Mouse (Mus musculus) 3134 (cell line): ENCODE measurements around the gene Dennd1b.

Source experiments
- DNase-seq: peaks from one replicate; pipeline ENCODE4 v3.0.0-alpha.2; 2011; ENCODE audit warnings: low spot score; ENCODE audit not compliant: insufficient read length; ENCODE audit errors: extremely low read depth

Dennd1b gene

DNA sequence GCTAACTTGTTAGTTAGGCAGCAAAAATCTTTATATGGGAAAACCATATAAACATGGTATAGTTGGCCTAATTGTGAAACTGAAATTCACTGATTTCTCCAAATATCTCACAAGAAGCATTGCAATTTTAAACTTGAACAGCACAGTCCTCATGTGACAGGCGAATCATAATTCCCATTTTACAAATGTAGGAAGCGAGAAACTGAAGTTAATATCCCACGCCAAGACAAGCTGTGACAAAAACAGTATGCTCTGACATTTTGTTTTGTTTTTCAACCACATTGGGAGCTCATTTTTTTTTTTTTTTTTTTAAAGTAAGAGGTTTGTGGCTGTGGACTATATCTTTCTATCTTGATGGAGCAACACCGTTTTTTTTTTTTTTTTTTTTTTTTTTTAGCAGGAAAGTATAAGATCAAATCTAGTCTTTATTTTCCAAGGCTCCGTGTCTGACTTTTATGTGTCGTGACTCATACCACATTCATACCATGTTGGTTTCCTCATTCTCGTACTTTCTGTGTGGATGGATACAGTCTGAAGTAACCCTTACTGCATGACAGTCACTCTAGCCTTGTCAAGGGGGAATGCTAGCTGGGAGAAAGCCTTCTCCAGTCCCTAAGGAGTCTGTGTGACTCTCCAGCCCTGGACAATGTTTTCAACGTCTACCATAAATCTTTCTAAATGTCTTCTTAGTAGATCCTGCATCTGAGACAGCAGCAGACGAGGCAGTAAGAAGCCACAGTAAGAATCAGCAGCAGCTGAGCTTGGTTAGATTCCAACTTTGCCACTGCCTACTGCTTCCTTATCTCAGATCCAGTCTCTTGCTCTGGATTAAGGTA is 751 bp upstream of the Dennd1b start:
- peak; percentile 58 for DNase-seq

DNA sequence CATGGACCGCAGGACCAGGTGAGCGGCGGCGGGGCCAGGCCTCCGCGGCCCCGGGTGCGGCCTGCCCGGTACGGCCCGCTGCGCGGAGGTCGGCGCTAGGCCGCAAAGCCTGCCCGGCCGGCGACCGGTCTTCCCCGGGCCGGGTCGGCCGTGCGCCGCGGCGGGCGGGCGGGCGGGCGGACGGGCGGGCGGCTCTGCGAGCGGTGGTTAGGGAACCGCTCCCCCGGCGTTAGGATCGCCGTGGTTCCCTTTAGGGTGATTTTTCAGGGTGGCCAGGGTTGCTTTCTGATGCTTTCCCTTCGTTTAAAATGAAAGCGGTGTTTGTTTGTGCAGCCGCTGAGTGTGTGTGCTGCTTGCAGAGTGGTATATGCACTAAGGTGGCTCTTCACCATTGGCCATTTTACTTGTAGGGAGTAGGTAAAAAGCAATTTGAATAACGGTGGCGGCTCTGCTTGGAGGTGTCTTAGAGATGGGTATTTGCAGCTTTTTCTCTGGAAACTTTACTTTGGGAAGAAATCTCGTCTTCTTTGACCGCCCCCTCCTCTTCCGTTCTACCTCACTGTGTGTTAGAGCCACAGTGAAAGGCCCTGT is 728 bp downstream of the Dennd1b start:
- peak; percentile 62 for DNase-seq

DNA sequence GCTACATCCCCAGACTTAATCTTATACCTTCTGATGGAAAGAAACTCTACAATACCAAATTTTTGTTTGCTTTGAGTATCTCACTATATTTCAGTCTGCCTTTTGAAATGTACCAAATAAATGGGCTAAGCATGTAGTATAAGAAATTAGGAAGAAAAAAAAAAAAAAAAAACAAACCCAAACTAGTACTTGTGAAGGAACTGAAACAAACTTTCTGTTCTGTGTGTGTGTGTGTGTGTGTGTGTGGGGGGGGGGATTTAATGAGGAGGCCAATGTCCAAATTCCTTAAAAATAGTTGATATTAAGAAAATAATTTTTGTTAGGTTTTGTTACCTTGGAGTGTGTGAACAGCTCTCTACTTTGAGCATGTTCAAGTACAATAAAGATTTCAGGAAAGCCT is 1.8 kb downstream of the Dennd1b start:
- no peak for DNase-seq

DNA sequence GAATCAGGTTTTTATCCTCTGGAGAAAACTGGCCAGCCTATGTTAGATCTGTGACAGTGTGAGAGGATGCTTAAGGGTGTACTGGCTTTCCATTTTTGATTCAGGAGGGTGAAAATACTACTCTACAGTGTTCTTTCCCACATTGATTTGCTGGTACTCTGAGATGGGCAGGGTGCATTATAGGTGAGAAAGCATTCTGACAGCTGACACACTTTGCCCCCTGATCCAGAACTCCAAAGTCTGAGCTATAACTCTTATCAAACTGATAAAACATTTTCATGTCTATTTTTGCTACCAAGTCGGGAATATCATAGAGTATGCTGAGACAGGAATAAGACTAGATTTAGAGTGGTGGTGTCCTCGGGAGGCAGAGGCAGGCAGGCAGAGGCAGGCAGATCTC is 2.3 kb downstream of the Dennd1b start:
- no peak for DNase-seq

DNA sequence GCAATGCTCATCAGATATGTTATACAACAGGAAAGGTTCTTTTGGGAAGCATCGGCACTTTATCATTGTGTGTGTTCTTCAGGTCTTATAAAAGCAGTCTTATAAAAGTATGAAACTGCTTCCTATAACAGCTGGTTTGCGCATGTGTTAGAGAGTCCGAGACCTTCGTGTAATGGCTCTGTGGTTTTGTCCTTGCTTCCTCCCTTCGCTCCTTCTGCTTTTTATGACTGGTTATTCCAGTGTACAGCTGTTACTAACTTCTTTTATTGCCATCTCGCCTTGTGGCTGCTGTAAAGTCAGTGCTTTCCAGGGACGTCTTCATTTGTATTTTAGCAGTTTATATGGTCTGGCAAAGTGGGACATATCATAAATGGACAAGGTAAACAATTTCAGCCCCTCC is 4.2 kb downstream of the Dennd1b start:
- DNase-seq: no peak

DNA sequence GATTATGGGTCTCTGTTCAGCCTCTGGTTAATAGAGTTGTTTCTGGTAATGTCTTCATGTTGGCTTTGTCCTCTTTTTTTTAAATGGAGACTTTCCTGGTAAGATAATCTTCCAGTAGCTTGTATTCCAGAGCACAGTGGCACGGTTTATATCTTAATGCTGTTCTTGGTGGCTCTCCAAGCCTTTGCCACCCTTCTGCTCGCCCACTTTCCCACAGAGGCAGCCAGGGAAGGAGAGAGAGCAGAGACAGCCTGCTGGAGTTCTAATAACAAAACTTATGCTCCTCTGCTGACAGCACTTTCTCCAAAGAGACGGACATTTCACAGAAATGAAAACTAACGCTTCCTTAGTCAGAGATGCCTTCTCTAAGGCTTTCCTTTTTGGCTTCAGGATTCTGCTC is 6.8 kb downstream of the Dennd1b start:
- DNase-seq: no peak

DNA sequence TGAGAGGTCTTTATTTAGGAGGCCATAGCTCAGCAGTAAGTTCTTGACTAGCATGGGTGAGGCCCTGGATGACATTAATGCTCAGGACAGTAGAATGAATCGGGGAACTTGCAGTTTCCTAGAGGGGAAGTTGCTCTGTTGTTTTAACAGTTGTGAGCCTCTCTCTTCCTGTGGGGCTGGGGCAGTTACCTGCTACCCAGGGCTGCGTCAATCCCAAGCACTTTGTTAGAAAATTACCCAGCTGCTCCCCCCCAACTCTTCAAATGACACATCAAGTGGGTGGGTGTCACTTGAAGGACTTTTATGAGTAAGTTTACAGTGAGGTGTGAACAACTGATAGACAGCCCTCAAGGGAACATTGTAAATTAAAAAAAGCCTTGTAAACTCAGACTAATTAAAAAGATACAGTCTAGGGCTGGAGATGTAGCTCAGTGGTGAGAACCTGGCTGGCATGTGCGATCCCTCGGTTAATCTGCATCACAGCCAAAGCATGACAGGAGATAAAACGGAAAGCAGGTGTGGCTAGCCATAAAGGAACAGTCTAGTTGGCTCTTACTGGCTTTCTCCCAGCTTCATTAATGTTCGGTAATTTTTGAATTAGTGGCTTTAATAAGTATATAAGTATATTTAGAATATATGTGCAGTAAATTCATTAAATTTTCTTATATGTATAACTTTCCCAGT is 10.4 kb downstream of the Dennd1b start:
- no peak for DNase-seq

DNA sequence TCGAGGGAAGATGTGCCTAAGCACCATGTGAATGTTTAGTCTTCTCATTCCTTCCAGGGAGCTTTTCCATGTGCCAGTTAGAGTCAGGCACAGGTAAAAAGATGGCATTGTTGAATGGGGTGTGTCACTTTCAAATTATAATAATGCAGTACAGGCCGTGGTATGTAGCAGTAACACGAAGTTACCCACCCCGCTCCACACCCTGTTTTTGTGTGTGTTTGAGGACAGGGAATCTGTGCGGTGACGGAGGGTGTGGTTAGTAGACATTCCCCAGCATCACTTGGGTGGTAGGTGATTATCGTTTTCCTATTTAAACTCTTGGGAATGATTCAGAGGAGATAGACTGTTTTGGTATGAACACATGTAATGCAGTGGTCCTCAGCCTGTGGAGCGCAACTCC is 11.6 kb downstream of the Dennd1b start:
- DNase-seq: no peak

DNA sequence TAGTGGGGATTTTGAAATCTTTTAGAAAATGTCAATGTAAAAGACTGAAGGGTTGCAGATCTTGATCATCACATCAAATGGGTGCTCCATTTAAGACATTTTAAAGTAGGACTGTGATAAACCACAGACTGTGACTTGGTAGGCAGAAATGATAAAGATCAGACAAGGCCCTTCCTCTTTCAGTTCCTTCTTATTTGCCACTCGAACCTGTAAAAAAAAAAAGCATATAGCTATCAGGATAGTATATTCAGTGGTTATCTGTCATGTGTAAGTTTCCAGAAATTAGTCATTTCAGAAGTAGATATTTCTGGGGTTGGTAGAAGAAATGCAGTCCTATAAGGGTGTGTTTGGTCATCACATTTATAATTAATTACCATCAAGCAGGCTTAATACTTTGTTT is 12.7 kb downstream of the Dennd1b start:
- no peak for DNase-seq

DNA sequence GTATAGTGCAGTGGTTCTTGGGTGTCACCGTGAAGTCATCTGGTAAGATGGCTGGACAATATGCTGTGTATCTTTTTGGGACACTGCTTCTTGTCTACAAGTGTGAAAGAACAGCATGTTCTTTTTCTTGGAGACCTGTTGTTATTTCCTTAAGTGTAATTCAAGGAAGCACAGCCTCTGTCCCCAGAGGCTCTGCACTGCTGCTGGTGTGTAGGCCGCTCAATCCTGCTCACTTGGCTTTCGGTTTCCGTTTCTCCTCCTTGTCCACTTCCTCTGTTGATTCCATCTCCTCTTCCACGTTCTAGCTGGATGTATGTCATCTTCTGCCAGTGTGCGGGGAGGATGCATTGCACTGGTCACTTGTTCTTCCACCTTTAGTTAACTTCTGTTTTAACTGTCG is 19.0 kb downstream of the Dennd1b start:
- DNase-seq: peak; percentile 41

DNA sequence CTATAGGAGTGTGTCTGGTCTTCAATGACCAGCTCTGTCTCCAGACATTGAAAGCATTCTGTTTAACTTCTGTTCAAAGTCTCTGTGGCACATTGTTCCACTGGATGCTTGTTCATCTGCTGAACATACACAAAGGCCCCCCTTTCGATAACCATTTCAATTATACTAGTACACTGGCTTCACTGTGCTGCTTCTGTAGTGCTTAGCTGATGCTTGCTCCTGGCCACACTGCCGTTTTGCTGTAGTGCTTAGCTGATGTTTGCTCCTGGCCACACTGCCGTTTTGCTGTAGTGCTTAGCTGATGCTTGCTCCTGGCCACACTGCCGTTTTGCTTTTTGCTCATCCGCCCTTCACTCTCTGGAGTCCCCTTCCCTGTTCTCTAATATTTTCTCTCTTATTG is 19.4 kb downstream of the Dennd1b start:
- no peak for DNase-seq

DNA sequence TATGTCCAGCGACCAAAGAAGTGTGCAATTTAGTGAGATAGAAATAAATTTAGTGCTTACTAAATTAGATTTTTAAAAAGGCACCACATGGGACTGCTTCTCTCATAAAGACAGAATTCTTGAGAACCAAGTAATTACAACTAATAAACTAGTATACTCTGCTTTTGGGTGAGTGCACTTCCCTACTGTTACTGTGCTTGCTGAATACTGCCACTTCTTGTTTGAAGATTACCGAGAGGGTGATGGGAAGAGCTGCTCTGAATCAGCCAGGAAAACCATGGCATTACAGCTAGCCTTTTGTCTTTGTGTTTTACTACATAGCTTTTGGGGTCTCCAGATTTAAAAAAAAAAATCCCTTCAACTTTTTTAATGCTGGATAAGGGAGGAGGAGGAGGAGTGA is 19.8 kb downstream of the Dennd1b start:
- DNase-seq: no peak

DNA sequence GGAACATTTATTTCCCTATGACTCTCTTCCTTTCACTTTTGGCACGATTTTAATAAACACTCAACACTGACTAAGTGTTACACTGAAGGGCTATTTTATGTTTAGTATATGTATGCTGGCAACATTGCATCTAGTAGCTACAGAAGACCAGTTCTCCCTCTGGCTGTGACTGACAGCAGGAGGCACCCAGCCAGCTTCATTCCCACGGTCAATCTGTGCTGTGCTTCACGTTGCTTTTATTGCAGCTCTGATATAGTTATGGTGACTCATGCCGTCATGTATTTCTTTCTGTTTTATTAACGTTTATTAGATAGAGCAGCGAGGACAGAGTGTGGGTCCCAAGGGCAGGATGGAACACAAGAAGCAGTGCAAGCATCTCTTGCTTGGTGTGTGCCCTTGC is 20.2 kb downstream of the Dennd1b start:
- DNase-seq: no peak

DNA sequence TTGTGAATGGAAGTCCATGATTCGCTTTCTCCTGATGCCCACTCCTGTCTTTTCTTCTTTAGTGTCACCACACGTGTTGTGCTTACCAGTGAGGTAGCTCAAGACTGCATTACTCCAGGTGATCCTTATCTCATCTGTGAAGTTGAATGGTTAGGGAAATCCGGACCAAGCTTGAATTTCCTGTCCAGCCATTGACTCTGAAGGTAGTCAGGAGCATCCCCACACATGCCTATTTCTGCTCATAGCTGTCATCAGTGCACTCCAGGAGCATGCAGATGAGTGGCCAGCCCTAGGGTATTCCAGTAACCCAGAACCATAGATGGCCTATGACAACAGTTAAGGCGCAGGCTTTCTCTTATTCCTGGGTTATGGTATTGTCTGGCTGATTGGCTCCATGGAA is 20.9 kb downstream of the Dennd1b start:
- DNase-seq: no peak

DNA sequence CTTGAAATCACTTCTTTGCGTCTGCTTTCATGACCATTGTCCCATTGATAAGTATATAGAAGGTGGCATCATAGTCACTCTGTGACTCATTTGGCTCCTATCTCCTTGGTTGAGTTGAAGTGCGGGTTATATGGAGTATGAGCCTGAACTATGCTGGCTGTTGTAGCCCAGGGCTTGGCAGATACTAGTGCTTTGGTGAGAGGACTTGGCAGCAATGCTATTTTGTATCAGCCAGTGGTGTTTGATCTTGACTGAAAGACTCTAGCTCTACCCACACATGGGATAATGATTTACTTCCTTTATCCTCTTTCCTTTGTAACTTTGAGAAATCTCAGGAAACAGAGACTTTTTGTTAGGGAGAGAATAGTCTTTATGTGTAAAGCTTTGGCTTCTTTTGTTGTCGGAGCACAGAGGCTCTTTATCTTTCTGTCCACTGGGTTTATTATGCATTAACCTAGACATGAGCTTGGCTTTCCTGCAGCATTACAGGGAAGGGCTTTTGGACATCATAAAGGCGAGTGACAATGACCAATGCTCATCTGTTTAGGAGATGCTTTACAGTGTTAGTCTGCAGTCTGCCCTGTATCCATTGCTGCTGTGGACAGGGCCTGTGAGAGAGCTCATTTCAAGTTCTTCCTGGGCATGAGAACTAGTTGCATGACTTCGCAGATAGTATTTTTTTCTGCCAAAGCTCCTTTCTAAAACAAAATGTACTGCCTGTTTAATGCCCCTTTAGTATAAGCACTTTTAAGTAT is 29.3 kb downstream of the Dennd1b start:
- DNase-seq: no peak

DNA sequence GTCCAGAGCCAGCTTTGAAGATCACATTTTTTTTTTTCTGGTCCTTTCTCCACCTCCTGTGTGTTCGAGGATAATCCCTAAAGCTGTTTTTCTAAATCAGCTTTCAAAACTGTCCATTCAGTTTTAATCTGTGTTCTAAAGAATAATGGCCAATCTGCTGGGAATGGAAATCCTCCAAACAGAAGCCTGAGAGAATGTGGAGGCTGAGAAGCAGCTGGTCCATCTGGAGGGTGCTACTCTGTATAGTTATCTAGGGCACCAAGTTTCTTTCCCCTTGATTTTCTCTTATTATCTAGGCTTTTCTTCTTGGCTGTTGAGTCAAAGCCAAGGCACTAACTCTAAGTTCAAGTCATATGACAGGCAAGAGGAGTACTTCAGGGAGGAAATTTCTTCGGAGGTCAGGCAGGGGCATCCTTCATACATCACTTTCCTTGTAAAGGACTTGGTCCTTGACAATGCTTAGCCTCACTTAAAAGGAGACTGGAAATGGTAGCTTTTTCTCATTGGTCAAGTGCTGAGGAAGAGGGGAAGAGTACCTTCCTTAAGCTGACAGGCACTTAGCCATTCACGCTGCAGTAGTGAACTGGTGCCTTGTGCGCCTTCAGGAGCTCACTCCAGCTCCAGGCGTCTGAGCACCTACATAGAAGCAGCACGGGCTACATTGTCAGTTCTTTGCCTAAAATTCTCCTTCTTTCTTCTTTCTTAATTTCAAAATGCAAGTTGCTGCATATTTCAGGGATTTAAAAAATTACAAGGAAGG is 32.6 kb downstream of the Dennd1b start:
- no peak for DNase-seq

DNA sequence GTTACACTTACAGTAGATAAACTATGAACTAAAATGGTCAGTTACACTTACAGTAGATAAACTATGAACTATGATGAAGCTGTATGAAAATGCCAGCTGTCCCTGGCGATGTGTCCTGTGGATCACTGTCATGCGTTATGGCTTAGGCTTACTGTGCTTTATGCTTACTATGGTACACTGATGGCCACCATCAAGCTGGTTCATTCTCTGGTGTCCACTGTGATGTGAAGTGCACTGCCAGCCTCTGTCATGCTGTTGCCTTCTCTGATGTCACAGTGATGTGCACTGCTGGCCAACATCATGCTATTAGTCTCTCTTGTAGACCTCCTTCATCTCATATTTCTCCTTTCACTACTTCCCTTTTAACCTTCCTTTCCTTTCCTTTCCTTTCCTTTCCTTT is 33.4 kb downstream of the Dennd1b start:
- no peak for DNase-seq

DNA sequence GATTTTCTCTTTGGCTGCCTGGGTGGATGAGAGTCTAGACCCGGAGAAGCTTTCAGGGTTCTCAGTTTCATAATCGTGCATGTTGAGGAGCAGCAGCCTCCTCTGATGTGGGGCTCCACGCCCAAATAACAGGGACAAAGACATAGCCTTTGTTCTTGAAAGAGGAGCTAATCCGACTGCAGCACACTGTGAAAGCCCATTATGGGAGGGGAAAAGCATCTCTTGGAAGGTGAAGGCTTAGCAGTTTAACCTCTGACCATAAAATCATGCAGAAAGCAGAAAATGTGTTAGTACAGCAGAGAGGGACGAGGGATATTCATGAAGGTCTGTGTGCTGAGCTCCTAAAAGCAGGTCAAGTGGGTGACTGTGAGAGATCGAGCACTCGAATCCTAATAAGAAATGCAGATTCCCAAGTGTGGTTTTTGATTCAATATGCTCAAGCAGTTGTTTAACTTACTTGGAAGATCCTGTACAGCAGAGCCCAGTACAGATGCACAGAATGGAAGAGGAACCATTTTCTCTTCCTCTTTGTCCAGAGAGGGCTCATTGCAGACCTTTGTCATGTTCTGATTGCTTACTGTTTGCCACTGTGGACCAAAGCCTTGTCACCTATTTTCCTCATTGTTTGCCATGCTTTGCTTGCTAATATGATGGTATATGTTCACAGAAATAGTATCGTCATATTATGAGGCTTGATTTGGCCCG is 37.6 kb downstream of the Dennd1b start:
- DNase-seq: no peak

DNA sequence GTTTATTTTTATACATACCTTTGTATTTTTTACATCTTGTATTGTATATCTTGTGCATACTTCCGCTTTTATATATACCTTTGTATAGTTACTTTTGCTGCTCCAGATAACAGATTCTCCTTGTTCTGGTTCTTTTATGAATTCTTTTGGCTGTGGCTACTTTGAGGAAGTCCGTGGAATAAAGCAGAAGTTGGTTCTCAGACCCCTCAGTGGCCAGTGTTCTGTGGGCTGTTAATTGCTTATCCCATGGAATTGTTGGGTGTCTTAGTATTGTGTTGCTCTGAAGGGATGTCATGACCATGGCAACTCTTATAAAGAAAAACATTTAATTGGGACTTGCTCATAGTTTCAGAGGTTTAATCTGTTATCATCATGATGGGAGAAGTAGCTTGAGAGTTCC is 40.3 kb downstream of the Dennd1b start:
- no peak for DNase-seq

DNA sequence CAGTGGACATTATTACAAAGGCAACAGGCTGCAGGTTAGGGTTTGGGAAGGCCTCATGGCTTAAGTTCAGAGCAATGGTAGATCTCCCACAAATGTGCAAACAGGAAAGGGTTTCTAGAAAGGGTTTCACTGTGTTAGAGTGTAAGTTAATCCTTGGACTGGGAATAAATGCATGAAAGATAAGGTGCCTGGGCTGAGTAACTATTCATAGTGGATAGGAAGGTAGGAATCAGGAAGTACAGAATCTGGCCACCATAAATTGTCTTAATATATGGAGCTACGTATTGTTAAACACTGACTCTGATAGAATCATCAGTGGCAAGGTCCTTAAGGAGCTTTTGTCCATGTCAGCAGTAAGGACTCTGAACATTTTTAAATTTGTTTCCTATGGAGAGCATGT is 42.8 kb downstream of the Dennd1b start:
- DNase-seq: no peak
